Mouse (Mus musculus): ENCODE data around the gene Astl. TPM values are rescaled to one million over a fixed set of nuclear protein-coding genes. Genes with fewer than 3 reads are reported as not detected.

The Astl gene
- polyA plus RNA-seq, 1 experiment from 2014 or later: not detected

DNA sequence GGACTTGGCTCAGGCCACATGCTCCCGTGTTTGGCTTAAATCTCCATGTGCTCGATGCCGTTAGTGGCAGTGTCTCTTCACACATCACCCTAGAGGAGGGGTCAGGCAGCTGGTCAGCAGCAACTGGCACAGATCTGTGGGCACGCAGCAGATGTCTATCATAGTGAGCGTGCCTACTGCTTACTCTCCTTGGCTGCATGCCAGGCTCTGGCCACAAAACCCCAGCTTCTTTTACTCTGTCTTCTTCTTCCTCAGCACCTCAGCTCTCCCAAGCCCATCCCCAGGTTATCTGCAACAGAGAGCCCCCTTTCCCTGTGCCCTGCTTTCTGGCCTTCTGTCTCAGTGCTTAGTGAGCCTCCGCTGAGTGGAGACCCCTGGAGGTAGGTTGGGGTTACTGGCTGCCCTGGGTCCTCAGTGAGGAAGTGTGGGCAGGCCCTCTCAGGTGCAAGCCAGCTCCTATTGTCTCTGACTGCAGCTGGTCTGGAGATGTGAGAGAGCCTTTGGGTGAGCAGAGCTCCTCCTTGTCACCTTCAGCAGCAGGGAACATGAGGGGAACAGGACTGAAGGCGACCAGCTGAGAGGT is 37.4 kb downstream of the Astl start:
- no peak overlapping the region for H3K27ac ChIP-seq (ENCODE audit: low read length)
- peak; percentile 59 for TF ChIP-seq CTCF (IDR thresholded peaks at IDR 0.05)
- TF ChIP-seq EP300 (IDR thresholded peaks at IDR 0.05): no peak
- H3K27me3 ChIP-seq (replicated peaks; ENCODE audit: insufficient read depth, low read length): no peaks in the 10 kb centered on the region
- ATAC-seq (no peak), DNase-seq (ENCODE audit: low spot score) (no peak)
- WGBS: 37% methylated on average over 7 of the region's 7 CpGs
- no peak overlapping the region for H3K4me3 ChIP-seq (ENCODE audit: low read depth, low read length)
- no peak overlapping the region for H3K4me2 ChIP-seq (replicated peaks; ENCODE audit: low read depth, low read length)
- H3K9me3 ChIP-seq (ENCODE audit: low read length): no peaks in the 10 kb centered on the region
- H3K9ac ChIP-seq (replicated peaks; ENCODE audit: low read depth): no peak overlapping the region
- no peaks in the 10 kb centered on the region for H3K36me3 ChIP-seq (ENCODE audit: insufficient read depth, low read length)
- no peaks in the 10 kb centered on the region for H3K4me1 ChIP-seq (ENCODE audit: insufficient read depth, low read depth, low read length)

DNA sequence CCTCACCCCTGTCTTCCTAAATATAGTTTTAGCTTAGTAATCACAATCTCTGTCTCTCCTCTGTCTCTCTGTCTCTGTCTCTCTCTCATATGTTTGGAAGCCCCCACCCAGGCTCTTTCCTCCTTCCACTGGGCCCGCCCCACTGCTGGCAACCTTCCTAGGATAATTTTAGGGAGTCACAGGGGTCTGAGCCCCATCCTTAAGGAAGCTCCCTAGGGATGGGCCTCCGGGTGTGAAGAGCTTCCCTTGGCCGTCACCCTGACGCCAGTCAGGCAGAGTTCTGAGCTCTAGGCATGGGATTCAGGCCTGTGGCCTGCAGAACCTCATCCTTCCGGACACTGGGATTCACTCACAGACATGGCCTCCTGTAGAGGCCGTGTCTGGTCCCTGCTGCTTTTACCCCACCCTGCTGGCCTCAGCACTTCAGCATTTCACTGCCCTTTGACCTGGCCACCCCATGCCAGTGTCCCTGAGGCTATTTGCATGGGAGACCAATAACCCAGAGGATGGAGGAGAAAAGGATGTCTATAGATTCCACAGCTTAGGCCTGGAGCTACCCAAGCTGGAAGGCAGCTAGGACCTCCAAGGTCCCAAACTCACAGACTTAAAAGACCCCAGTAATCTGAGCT is 38.1 kb downstream of the Astl start:
- no peak for DNase-seq (ENCODE audit: low spot score)
- WGBS: 77% methylated on average over 6 of the region's 6 CpGs
- no peak for ATAC-seq
- Histone ChIP-seq H3K4me1 (ENCODE audit: insufficient read depth, low read depth, low read length) (no peaks in the 10 kb centered on the region), H3K27ac (ENCODE audit: low read length) (no peak overlapping the region), H3K27me3 (replicated peaks; ENCODE audit: insufficient read depth, low read length) (no peaks in the 10 kb centered on the region), H3K9ac (replicated peaks; ENCODE audit: low read depth) (no peak overlapping the region), H3K9me3 (ENCODE audit: low read length) (no peaks in the 10 kb centered on the region), H3K4me3 (ENCODE audit: low read depth, low read length) (no peak overlapping the region), H3K36me3 (ENCODE audit: insufficient read depth, low read length) (no peaks in the 10 kb centered on the region), H3K4me2 (replicated peaks; ENCODE audit: low read depth, low read length) (no peak overlapping the region)
- TF ChIP-seq EP300 (IDR thresholded peaks at IDR 0.05): no peak
- no peak for TF ChIP-seq CTCF (IDR thresholded peaks at IDR 0.05)

DNA sequence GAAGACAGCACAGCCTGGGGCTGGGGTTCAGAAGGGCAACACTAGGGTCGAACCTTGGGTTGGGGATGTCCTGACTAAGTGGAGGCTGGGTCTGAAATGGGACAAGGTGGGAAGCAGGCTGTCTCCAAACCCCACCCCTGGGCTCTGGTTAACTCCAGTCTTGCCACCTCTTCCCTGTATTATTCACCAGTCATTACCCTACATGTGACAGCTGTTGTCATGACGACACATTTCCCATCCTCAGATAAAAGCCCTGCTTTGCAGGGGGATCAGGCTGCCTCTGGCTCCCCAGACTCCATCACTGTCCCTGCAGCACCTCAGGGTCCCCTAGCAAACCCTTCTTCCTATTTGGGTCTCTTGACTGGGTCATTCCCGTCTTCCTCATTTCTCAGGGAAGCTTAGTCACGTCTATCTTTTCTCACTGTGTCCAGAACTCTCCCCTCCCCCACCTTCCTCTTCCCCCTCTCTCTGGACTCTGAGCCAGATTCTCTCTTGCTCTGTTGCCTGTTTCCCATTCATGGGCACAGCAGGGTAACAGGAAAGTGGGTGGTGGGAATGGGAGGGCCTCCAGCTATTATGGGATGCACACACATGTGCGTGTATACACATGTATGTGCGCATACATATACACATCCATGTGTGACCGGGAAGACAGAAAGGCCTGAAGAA is 39.6 kb downstream of the Astl start:
- H3K9ac ChIP-seq (replicated peaks; ENCODE audit: low read depth): no peak overlapping the region
- H3K4me1 ChIP-seq (ENCODE audit: insufficient read depth, low read depth, low read length): no peaks in the 10 kb centered on the region
- H3K9me3 ChIP-seq (ENCODE audit: low read length): no peaks in the 10 kb centered on the region
- H3K4me3 ChIP-seq (ENCODE audit: low read depth, low read length): no peak overlapping the region
- WGBS: 59% methylated on average over 7 of the region's 7 CpGs
- ATAC-seq: no peak
- DNase-seq (ENCODE audit: low spot score): no peak
- no peak overlapping the region for H3K4me2 ChIP-seq (replicated peaks; ENCODE audit: low read depth, low read length)
- H3K27me3 ChIP-seq (replicated peaks; ENCODE audit: insufficient read depth, low read length): no peaks in the 10 kb centered on the region
- no peaks in the 10 kb centered on the region for H3K36me3 ChIP-seq (ENCODE audit: insufficient read depth, low read length)
- TF ChIP-seq EP300 (IDR thresholded peaks at IDR 0.05): no peak
- no peak for TF ChIP-seq CTCF (IDR thresholded peaks at IDR 0.05)
- H3K27ac ChIP-seq (ENCODE audit: low read length): no peak overlapping the region

DNA sequence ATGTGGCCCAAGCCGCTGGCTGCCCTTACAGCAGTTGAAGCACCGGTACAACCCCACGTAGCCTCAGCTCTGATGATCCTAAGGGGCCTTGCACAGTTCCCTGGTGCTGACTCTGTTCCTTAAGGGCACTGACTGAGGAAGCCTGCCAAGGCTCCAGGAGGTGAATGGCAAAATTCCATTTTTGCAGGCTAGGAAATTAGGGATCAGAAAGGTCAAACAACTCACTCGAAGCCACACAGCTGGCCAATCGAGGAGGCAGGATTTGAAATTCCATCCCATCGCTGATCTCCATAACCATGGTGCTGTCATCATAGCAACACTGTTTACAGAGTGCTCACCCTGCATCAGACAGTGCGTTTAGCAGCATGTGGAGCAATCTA is 40.2 kb downstream of the Astl start:
- Histone ChIP-seq H3K27ac (ENCODE audit: low read length) (no peak overlapping the region), H3K27me3 (replicated peaks; ENCODE audit: insufficient read depth, low read length) (no peaks in the 10 kb centered on the region), H3K4me3 (ENCODE audit: low read depth, low read length) (no peak overlapping the region), H3K9me3 (ENCODE audit: low read length) (no peaks in the 10 kb centered on the region), H3K4me1 (ENCODE audit: insufficient read depth, low read depth, low read length) (no peaks in the 10 kb centered on the region), H3K4me2 (replicated peaks; ENCODE audit: low read depth, low read length) (no peak overlapping the region), H3K9ac (replicated peaks; ENCODE audit: low read depth) (no peak overlapping the region), H3K36me3 (ENCODE audit: insufficient read depth, low read length) (no peaks in the 10 kb centered on the region)
- no peak for TF ChIP-seq CTCF (IDR thresholded peaks at IDR 0.05)
- TF ChIP-seq EP300 (IDR thresholded peaks at IDR 0.05): no peak
- 44% methylated on average over 7 of the region's 7 CpGs for WGBS
- ATAC-seq: peak; percentile 47; the same call in 1 of the 2 replicates
- DNase-seq (ENCODE audit: low spot score): no peak

DNA sequence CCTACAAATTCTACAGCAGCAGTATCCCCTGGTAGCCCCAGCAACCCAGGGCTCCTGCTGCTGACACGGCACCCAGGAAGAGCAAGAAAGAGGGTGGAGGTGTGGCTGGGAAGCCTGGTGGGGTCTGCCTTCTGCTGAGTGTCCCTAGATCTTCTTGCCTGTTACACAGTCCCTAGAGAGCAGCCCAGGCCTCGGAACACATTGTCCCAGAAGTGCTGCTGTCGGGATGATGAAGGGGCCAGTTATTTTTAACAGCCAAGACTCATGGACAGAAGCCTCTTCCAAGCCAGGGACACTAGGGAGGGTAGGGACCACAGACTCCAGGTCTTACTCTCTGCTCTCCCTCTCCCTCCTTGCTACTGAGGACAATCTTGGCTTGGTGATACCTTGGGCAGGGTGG is 40.8 kb downstream of the Astl start:
- Histone ChIP-seq H3K36me3 (ENCODE audit: insufficient read depth, low read length) (no peaks in the 10 kb centered on the region), H3K4me1 (ENCODE audit: insufficient read depth, low read depth, low read length) (no peaks in the 10 kb centered on the region), H3K9me3 (ENCODE audit: low read length) (no peaks in the 10 kb centered on the region), H3K4me2 (replicated peaks; ENCODE audit: low read depth, low read length) (no peak overlapping the region), H3K4me3 (ENCODE audit: low read depth, low read length) (no peak overlapping the region), H3K27ac (ENCODE audit: low read length) (no peak overlapping the region), H3K27me3 (replicated peaks; ENCODE audit: insufficient read depth, low read length) (no peaks in the 10 kb centered on the region), H3K9ac (replicated peaks; ENCODE audit: low read depth) (no peak overlapping the region)
- DNase-seq (ENCODE audit: low spot score) (peak; percentile 19), ATAC-seq (peak; percentile 41)
- 58% methylated on average over 3 of the region's 3 CpGs for WGBS
- TF ChIP-seq EP300 (IDR thresholded peaks at IDR 0.05) (no peak), CTCF (IDR thresholded peaks at IDR 0.05) (no peak)

DNA sequence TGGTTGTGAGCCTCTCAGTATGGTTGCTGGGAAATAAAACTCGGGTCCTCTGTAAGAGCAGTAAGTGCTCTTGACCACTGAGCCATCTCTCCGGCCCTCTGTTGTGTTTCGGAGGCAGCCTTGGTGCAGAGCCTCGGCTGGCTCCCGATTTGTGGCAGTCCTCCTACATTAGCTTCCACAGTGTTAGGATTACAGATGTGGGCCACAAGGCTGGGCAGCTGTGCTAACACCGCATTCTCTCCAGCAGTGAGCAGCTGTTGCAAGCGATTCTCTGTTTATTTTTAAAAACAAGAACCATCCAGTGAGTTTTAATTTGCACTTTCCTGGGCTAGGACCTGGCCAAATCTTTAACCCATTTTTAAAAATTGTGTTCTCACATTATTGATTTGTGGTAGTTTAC is 45.4 kb downstream of the Astl start:
- Histone ChIP-seq H3K36me3 (ENCODE audit: insufficient read depth, low read length) (no peaks in the 10 kb centered on the region), H3K9me3 (ENCODE audit: low read length) (no peaks in the 10 kb centered on the region), H3K4me1 (ENCODE audit: insufficient read depth, low read depth, low read length) (no peaks in the 10 kb centered on the region), H3K27ac (ENCODE audit: low read length) (no peak overlapping the region), H3K27me3 (replicated peaks; ENCODE audit: insufficient read depth, low read length) (no peaks in the 10 kb centered on the region), H3K9ac (replicated peaks; ENCODE audit: low read depth) (no peak overlapping the region), H3K4me2 (replicated peaks; ENCODE audit: low read depth, low read length) (no peak overlapping the region), H3K4me3 (ENCODE audit: low read depth, low read length) (no peak overlapping the region)
- no peak for DNase-seq (ENCODE audit: low spot score)
- 48% methylated on average over 7 of the region's 7 CpGs for WGBS
- no peak for ATAC-seq
- no peak for TF ChIP-seq CTCF (IDR thresholded peaks at IDR 0.05)
